Mouse (Mus musculus) stomach, postnatal 0 days (tissue): ENCODE measurements at regions not wholly inside any gene's neighbourhood (a gene's known extent, or its start where the extent isn't known, plus 50 kb on each side); places are given as distances from the start of the nearest gene placed in this dataset.

Experiments used
- CTCF ChIP-seq: IDR thresholded peaks from 2 replicates; pipeline ENCODE4 v1.5.1; 2016; ENCODE audit warnings: antibody characterized with exemption, low read depth, mild to moderate bottlenecking, moderate library complexity
- EP300 ChIP-seq: optimal IDR thresholded peaks from 2 replicates; pipeline ENCODE3; 2016; ENCODE audit warnings: antibody characterized with exemption

DNA sequence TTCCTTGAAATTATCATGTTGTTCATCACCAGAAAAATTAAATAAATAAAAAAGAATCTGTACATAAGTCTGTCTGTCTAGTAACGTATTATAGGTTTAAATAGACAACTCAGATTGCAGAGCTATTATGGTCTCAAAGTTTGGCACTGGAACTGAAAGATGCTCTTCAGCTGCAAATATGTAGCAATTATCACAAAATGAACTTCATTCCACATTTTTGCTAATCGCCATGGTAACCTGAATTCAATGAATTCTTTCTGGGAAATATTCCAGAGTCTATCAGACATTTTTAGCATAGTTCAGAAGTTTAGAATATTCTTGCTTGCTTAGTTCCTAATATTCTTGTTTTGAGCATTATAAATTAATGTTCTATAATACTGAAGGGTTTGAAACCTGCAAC lies 62.2 kb upstream of the Nkain2 start:
- no peak for TF ChIP-seq EP300
- TF ChIP-seq CTCF: no peak
